Mouse (Mus musculus): ENCODE measurements around the gene Shb.

The Shb gene

DNA sequence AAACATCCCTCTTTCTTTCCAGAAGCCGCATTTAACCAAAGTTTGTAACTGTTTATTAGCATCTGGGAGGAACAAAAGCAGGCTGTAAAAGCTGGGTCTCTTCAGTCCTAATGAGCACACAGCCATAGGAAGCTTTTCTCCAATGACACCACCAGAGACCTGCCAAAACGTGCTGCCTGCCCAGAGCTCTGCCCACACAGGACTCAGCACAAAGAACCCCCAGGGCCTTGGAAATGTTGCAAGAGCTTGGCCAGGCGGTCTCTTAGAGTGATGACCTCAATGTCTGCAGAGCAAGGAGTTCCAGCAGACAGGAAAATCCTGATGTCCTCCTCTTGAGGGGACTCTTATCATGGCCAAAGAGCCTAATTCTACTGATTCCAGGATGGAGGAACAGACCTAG lies 28.5 kb downstream of the Shb start:
- no peak for DNase-seq (ENCODE audit: low spot score in 2 of 2)

DNA sequence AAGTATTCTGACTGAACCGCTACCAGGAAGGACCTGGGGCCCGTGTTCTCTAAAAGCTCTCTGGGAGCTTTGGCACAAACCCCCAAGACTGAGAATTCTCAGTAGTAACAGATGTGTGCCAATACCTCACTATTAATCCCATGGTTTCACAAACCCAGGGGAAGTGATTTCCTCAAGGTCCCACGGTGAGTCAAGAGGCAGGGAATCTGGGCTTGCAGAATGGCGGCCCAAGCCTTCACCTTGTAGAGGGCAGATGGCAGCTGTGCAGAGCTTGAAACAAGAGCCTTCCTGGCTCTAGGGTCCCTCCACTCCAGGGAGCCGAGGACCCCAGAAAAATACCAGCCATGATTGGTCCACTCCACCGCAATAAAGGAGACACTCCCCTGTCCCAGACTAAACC lies 28.9 kb downstream of the Shb start:
- no peak for DNase-seq (ENCODE audit: low spot score in 2 of 2)

GRCm38 (mm10) chr4:45502002-45502401 lies 30.3 kb downstream of the Shb start:
- no peak for DNase-seq (ENCODE audit: low spot score in 2 of 2)

DNA sequence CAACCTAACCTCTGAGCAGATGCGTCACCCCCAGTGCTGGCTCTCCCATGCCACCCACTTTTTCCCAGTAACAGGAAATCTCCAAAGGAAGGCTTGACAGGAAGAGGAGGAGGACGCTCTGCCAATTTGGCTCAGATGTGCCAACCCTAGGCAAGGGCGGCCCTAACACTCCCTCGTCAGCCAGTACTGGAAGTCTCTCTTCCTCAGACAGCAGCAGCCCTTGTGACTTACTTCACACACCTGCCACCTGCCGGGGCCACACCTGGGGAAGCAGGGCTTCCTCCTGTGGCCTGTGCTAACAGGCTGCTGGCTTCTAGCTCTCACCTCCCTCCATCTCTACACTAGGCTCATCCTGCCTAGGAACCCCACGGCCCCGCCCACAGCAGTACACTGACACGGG lies 31.9 kb downstream of the Shb start:
- DNase-seq (ENCODE audit: low spot score in 2 of 2) = no peak

DNA sequence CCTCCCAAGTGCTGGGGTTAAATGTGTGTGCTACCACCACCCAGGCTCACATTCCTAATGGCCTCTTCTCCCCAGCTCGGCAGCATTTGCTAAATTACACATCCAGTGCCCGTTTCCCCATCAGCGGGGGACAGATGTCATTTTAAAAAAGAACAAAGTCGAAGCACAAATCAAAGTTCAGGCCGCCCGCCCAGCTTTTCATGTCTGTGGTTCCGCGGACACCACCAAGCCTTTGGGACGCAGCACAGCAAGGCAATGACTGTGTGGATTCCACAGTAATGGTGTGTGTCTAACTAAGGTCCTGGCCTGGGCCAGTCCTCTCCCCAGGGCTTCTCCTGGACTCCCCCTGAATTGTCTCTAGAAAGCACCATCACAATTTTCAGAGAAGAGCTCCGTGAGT lies 32.7 kb downstream of the Shb start:
- DNase-seq (ENCODE audit: low spot score in 2 of 2) = no peak

- DNase-seq (ENCODE audit: low spot score in 2 of 2) = no peak
These were observed 33.2 kb downstream of the Shb start for GRCm38 (mm10) chr4:45499081-45499480.

DNA sequence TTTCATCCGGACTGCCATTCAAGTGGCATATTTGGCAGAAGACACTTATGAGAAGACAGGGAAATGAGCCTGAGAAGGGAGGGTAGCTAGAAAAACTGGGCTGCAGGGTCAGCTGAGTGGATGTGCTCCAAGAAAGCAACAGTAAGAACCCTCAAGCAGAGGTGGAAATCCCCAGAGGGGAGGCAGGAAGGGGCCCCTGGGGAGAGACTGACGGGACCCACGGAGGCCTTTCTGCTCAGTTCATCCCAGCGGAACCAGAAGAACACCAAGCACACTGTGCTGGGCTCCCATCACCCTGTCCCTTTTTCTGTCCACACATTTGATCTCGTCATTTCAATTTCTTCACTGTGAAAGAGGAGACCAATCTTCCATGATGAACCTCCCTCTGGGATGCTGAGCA lies 33.9 kb downstream of the Shb start:
- no peak for DNase-seq (ENCODE audit: low spot score in 2 of 2)

GRCm38 (mm10) chr4:45497282-45497681 lies 35.0 kb downstream of the Shb start:
- no peak for DNase-seq (ENCODE audit: low spot score in 2 of 2)

- DNase-seq (ENCODE audit: low spot score in 2 of 2) = no peak
These were observed 36.6 kb downstream of the Shb start for GRCm38 (mm10) chr4:45495531-45496201.

- DNase-seq (ENCODE audit: low spot score in 2 of 2) = no peak
These were observed 38.4 kb downstream of the Shb start for GRCm38 (mm10) chr4:45493786-45494400.

- no peak for DNase-seq (ENCODE audit: low spot score in 2 of 2)
These were observed 39.2 kb downstream of the Shb start for GRCm38 (mm10) chr4:45493118-45493517.

- DNase-seq (ENCODE audit: low spot score in 2 of 2) = no peak
These were observed 39.6 kb downstream of the Shb start for GRCm38 (mm10) chr4:45492681-45493081.

DNA sequence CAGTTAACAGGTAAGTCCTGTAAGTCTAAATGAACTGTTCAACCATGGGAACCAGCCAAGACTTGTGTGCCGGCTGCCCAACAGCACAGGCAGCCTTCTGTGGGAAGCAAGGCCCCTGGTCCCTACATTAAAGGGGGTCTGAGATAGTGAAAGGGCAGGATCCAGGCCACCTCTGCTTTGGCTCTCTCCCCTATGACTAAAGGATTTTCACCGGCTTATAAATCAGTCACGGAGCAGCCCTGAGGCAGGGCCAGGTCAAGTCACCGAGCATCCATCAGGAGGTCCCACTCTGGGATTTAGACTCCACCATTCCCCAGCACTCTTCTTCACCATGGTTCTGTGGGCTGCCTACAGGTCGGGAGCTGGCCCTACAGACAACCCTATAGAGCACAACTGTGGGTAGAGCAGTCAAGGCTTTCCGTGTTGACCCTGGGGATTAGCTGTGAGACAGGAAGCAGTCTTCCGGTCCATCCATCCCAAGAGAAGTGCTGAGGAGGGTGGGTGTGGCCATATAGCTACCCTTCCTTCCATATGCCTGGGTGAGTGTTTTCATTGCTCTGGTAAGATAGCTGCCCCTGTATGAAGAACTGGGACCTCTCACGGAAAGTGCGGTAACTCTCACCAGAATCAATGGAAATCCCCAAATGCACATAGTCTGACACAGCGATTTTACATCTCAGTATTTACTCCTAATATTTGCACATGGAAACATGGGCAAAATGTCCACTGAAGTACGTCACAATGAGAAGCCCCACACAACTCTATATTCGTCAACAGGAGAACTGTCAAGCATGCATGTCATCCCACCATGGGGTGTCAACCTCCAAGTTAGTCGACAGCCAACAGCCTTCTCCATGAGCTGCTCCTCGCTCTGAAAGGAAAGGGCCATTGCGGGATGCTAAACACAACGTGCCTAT lies 40.3 kb downstream of the Shb start:
- DNase-seq (ENCODE audit: low spot score in 2 of 2) = no peak

GRCm38 (mm10) chr4:45491119-45491679 lies 41.1 kb downstream of the Shb start:
- DNase-seq (ENCODE audit: low spot score in 2 of 2) = no peak

DNA sequence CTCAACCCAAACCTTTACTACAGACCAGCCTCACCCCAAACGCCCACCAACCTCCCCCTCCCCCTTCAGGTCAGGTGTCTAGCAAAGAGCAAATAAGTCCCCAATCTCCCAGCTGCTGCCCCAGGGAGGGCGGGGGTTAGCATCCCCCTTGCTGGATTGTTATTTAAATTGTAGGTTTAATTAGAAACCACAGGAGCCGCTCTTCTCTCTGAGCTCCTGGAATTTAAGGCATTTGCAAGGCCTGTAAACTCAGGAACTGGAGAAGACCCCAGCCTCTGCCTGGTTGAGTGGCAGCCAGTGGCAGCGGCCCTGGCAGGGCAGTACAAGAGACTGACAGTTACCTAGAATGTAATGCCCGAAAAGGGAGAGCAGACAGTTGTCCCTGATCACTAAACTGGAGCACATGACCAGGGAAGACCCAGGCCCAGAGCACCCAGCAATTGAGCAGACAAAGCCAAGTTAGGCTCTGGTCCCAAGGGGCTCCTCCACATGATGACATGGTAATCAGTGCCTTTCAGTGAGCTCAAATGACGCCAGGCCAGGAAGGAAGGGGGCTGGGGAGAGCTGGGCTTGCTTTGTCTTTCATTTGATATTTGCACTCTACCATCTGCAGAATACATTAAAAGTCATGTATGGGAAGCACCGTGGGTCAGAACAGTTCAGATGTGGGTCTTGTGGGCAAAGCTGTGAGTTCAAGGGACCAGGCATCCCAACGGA lies 42.1 kb downstream of the Shb start:
- DNase-seq (ENCODE audit: low spot score in 2 of 2) = no peak

DNA sequence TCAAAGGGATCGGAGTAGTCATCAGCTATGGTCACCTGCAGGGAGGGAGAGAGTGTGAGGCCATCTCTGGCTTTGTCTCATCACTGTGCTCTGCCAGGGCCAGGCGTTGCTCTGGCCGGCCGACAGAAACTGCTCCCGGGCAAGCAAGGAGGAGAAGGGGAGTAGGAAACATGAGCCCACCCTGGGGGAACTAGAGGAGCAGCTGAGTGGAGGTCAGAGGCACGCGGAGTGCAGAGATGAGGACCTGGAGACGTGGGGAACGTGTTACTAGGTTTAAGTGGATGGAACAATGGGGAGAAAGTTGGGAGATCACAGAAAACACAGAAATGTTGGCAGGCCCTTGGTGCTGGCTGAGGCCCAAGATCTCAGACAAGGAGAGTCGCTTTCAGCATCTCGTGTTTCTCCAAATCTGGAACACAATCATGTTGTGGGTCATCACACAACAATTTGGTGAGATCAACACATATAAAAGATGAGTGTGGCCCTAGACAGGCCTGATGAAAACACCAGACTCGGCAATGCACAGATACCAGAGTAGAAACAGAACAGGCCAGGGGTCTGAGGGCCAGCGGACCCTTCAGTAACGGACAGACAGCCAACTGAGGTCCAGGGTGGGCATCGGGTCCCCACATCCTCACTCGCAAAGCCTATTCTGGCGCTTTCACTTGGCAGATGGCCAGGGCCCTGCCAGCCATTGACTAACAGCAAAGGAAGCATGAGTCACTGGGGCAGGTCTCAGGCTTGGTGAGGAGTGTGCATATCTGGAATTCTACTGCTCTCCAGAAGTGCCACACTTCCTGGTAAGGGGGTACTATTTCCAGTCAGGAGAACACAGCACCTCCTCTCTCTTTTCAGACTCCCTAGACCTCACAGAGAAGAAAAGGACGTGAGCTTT lies 42.9 kb downstream of the Shb start:
- DNase-seq (ENCODE audit: low spot score in 2 of 2) = peak in 1 of 2 experiments; percentile 45

DNA sequence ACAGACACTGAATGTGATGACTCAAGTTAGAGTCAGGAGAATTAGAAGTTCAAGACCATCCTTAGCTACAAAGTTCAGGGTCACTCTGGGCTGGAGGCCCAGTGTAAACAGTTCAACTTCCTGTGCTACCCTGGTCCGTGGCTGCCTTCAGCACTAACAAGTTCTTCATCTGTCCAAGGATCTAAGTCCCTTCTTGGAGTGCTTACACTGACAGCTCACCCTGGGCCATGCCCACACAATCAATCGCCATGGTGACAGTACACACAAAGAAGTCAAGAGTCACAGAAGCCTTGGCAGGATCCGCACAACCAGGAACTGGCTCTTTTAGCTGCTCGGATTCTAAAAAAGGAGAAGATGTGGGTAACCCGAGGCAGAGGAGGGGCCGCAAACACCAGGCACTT lies 44.6 kb downstream of the Shb start:
- no peak for DNase-seq (ENCODE audit: low spot score in 2 of 2)

DNA sequence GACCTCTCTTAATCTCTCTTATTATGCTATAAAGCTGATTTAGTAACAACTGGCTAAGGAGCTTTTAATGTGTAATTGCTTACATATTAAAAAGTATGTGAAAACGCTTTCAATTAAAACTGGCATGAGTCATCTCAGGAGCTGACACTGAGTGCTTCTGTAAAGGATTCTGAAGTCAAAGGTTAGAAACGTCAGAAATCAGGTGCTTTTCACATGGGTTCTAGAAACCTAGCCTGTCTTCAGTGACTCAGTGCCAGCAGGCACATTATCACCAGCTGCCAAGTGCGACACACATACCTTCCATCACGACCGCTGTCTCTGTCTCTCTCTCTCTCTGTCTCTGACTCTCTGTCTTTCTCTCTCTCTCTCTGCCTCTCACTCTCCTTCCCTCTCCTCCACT lies 47.2 kb downstream of the Shb start:
- DNase-seq (ENCODE audit: low spot score in 2 of 2) = no peak

GRCm38 (mm10) chr4:45483271-45484245 lies 48.7 kb downstream of the Shb start:
- no peak for DNase-seq (ENCODE audit: low spot score in 2 of 2)

DNA sequence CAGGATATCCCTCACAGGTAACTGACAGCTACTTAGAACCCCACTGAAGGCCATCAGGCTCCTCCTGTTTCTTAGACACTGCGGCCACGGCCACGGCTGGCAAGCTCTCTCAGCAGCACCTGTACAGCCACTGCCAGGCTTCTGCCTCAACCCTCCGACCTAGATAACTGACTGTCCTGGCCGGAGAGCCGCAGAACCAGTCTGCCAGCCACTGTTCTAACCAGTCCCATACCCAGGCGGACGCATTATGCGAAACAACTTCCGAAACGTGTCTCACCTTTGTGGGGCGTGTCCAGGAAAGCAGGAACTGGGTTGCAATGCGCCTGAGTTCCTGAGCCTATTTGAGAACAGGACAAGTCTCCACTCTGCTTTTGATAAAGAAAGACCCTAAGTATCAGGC lies 50.0 kb downstream of the Shb start:
- no peak for DNase-seq (ENCODE audit: low spot score in 2 of 2)
